Mouse (Mus musculus) 3134 (cell line): ENCODE data around the gene Mrpl32.
A peak's percentile ranks its signal among the peaks of the same experiment; 100 is the strongest.

Experiments
- DNase-seq: peaks from one replicate; pipeline ENCODE4 v3.0.0-alpha.2; 2011; ENCODE audit warnings: low spot score; ENCODE audit not compliant: insufficient read length; ENCODE audit errors: extremely low read depth

The Mrpl32 gene

GRCm38 (mm10) chr13:14612926-14613529 is at the start of gene Mrpl32, which contains the start of gene Psma2:
Mrpl32 (minus strand) TSS chr13:14613165.
Psma2 (plus strand) TSS chr13:14613240.
- peak; percentile 98 for DNase-seq

GRCm38 (mm10) chr13:14649301-14649700 is 36.3 kb upstream of the Mrpl32 start:
- no peak for DNase-seq

GRCm38 (mm10) chr13:14639998-14640397 is 27.0 kb upstream of the Mrpl32 start:
- DNase-seq = no peak

GRCm38 (mm10) chr13:14629726-14630641 is 17.0 kb upstream of the Mrpl32 start, which contains the start of gene AW209491:
AW209491 (plus strand) TSS chr13:14630154.
- peak; percentile 90 for DNase-seq

- DNase-seq = no peak
Observed at GRCm38 (mm10) chr13:14618724-14619123, 5.8 kb upstream of the Mrpl32 start.

GRCm38 (mm10) chr13:14613553-14613952 is 588 bp upstream of the Mrpl32 start:
- no peak for DNase-seq

- DNase-seq = no peak
Observed at GRCm38 (mm10) chr13:14612463-14612862, 502 bp downstream of the Mrpl32 start.

- DNase-seq = no peak
Observed at GRCm38 (mm10) chr13:14607616-14608015, 5.3 kb downstream of the Mrpl32 start.

- DNase-seq = no peak
Observed at GRCm38 (mm10) chr13:14602744-14603143, 10.2 kb downstream of the Mrpl32 start.

GRCm38 (mm10) chr13:14580392-14580791 is 32.6 kb downstream of the Mrpl32 start:
- DNase-seq = no peak

- no peak for DNase-seq
Observed at GRCm38 (mm10) chr13:14574128-14574527, 38.8 kb downstream of the Mrpl32 start.

- DNase-seq = no peak
Observed at GRCm38 (mm10) chr13:14561336-14561735, 51.6 kb downstream of the Mrpl32 start.
